Mouse (Mus musculus): ENCODE measurements at regions not wholly inside any gene's neighbourhood (a gene's known extent, or its start where the extent isn't known, plus 50 kb on each side); places are given as distances from the start of the nearest gene placed in this dataset.
A peak's percentile ranks its signal among the peaks of the same experiment; 100 is the strongest.

GRCm38 (mm10) chr15:29199988-29200387, 972.4 kb upstream of the Ctnnd2 start:
- TF ChIP-seq POLR2A (IDR thresholded peaks at IDR 0.05; ENCODE audit: borderline replicate concordance, extremely low read depth, insufficient read depth, insufficient read length, poor library complexity, severe bottlenecking) (no peak), CTCF (IDR thresholded peaks at IDR 0.05; ENCODE audit: borderline replicate concordance, extremely low read depth, insufficient read depth, insufficient read length) (no peak)
- DNase-seq (ENCODE audit: low read depth), result peak; percentile 54

- no peak for TF ChIP-seq CTCF (IDR thresholded peaks at IDR 0.05; ENCODE audit: borderline replicate concordance, extremely low read depth, insufficient read depth, insufficient read length)
- no peak for TF ChIP-seq POLR2A (IDR thresholded peaks at IDR 0.05; ENCODE audit: borderline replicate concordance, extremely low read depth, insufficient read depth, insufficient read length, poor library complexity, severe bottlenecking)
- peak; percentile 31 for DNase-seq (ENCODE audit: low read depth)
These were observed 948.7 kb upstream of the Ctnnd2 start for GRCm38 (mm10) chr15:29223667-29224066.

GRCm38 (mm10) chr15:29226889-29227288, 945.5 kb upstream of the Ctnnd2 start:
- TF ChIP-seq CTCF (IDR thresholded peaks at IDR 0.05; ENCODE audit: borderline replicate concordance, extremely low read depth, insufficient read depth, insufficient read length) (no peak), POLR2A (IDR thresholded peaks at IDR 0.05; ENCODE audit: borderline replicate concordance, extremely low read depth, insufficient read depth, insufficient read length, poor library complexity, severe bottlenecking) (no peak)

GRCm38 (mm10) chr15:29234635-29235034, 937.8 kb upstream of the Ctnnd2 start:
- TF ChIP-seq POLR2A (IDR thresholded peaks at IDR 0.05; ENCODE audit: borderline replicate concordance, extremely low read depth, insufficient read depth, insufficient read length, poor library complexity, severe bottlenecking), result no peak
- TF ChIP-seq CTCF (IDR thresholded peaks at IDR 0.05; ENCODE audit: borderline replicate concordance, extremely low read depth, insufficient read depth, insufficient read length), result peak; percentile 31; the same call in 1 of the 2 replicates

More at GRCm38 (mm10) chr15:29226889-29227288, 945.5 kb upstream of the Ctnnd2 start:
- DNase-seq (ENCODE audit: low read depth), result peak; percentile 54

GRCm38 (mm10) chr15:29255152-29255551, 917.2 kb upstream of the Ctnnd2 start:
- DNase-seq (ENCODE audit: low read depth), result peak; percentile 3
- TF ChIP-seq CTCF (IDR thresholded peaks at IDR 0.05; ENCODE audit: borderline replicate concordance, extremely low read depth, insufficient read depth, insufficient read length) (no peak), POLR2A (IDR thresholded peaks at IDR 0.05; ENCODE audit: borderline replicate concordance, extremely low read depth, insufficient read depth, insufficient read length, poor library complexity, severe bottlenecking) (no peak)

More at GRCm38 (mm10) chr15:29234635-29235034, 937.8 kb upstream of the Ctnnd2 start:
- no peak for DNase-seq (ENCODE audit: low read depth)

GRCm38 (mm10) chr15:29266767-29267166, 905.6 kb upstream of the Ctnnd2 start:
- no peak for TF ChIP-seq POLR2A (IDR thresholded peaks at IDR 0.05; ENCODE audit: borderline replicate concordance, extremely low read depth, insufficient read depth, insufficient read length, poor library complexity, severe bottlenecking)
- TF ChIP-seq CTCF (IDR thresholded peaks at IDR 0.05; ENCODE audit: borderline replicate concordance, extremely low read depth, insufficient read depth, insufficient read length), result no peak

GRCm38 (mm10) chr15:29296454-29296853, 875.9 kb upstream of the Ctnnd2 start:
- no peak for DNase-seq (ENCODE audit: low read depth)
- TF ChIP-seq CTCF (IDR thresholded peaks at IDR 0.05; ENCODE audit: borderline replicate concordance, extremely low read depth, insufficient read depth, insufficient read length), result no peak
- TF ChIP-seq POLR2A (IDR thresholded peaks at IDR 0.05; ENCODE audit: borderline replicate concordance, extremely low read depth, insufficient read depth, insufficient read length, poor library complexity, severe bottlenecking), result no peak

More at GRCm38 (mm10) chr15:29266767-29267166, 905.6 kb upstream of the Ctnnd2 start:
- no peak for DNase-seq (ENCODE audit: low read depth)
